Mouse (Mus musculus): ENCODE data around the gene Cpt1c. TPM values are rescaled to one million over a fixed set of nuclear protein-coding genes. Genes with fewer than 3 reads are reported as not detected.

Cpt1c gene
- polyA plus RNA-seq, 1 experiment from 2014 or later: 35.8 TPM

GRCm38 (mm10) chr7:44959874-44960511 is 14.7 kb downstream of the Cpt1c start:
- peaks cover 39% of the 10 kb centered on the region for H3K36me3 ChIP-seq
- H3K4me3 ChIP-seq (replicated peaks): no peak overlapping the region
- H3K27me3 ChIP-seq: no peaks in the 10 kb centered on the region
- H3K9me3 ChIP-seq (replicated peaks): no peaks in the 10 kb centered on the region
- ATAC-seq (ENCODE audit: insufficient number of reproducible peaks, low FRiP score, low TSS enrichment, low read depth): no peak
- H3K27ac ChIP-seq (replicated peaks): no peak overlapping the region
- peaks cover 5% of the 10 kb centered on the region; the same call in 1 of the 2 replicates for H3K4me1 ChIP-seq
- no peak overlapping the region for H3K9ac ChIP-seq
- no peak overlapping the region for H3K4me2 ChIP-seq (replicated peaks)
- 84% methylated on average over 10 of the region's 10 CpGs for WGBS

GRCm38 (mm10) chr7:44959281-44959680 is 15.4 kb downstream of the Cpt1c start:
- Histone ChIP-seq H3K4me1 (peaks cover 6% of the 10 kb centered on the region), H3K27me3 (no peaks in the 10 kb centered on the region), H3K9me3 (replicated peaks) (no peaks in the 10 kb centered on the region), H3K4me3 (replicated peaks) (no peak overlapping the region), H3K4me2 (replicated peaks) (no peak overlapping the region), H3K36me3 (peaks cover 37% of the 10 kb centered on the region; the same call in 1 of the 2 replicates), H3K9ac (no peak overlapping the region), H3K27ac (replicated peaks) (no peak overlapping the region)
- WGBS: 88% methylated on average over 8 of the region's 8 CpGs
- no peak for ATAC-seq (ENCODE audit: insufficient number of reproducible peaks, low FRiP score, low TSS enrichment, low read depth)

- ATAC-seq (ENCODE audit: insufficient number of reproducible peaks, low FRiP score, low TSS enrichment, low read depth): no peak
- Histone ChIP-seq H3K27me3 (no peaks in the 10 kb centered on the region), H3K4me1 (peaks cover 7% of the 10 kb centered on the region), H3K36me3 (peaks cover 30% of the 10 kb centered on the region; the same call in 1 of the 2 replicates), H3K4me3 (replicated peaks) (no peak overlapping the region), H3K9ac (no peak overlapping the region), H3K27ac (replicated peaks) (no peak overlapping the region), H3K4me2 (replicated peaks) (no peak overlapping the region), H3K9me3 (replicated peaks) (no peaks in the 10 kb centered on the region)
- WGBS: 49% methylated on average over 7 of the region's 7 CpGs
Measured at GRCm38 (mm10) chr7:44958208-44958607, 16.4 kb downstream of the Cpt1c start.

- Histone ChIP-seq H3K4me1 (peaks cover 16% of the 10 kb centered on the region), H3K36me3 (peaks cover 22% of the 10 kb centered on the region; the same call in 1 of the 2 replicates), H3K9me3 (replicated peaks) (no peaks in the 10 kb centered on the region), H3K9ac (no peak overlapping the region), H3K27me3 (no peaks in the 10 kb centered on the region), H3K27ac (replicated peaks) (no peak overlapping the region), H3K4me2 (replicated peaks) (no peak overlapping the region), H3K4me3 (replicated peaks) (no peak overlapping the region)
- 63% methylated on average over 20 of the region's 20 CpGs for WGBS
- no peak for ATAC-seq (ENCODE audit: insufficient number of reproducible peaks, low FRiP score, low TSS enrichment, low read depth)
Measured at GRCm38 (mm10) chr7:44957183-44957835, 17.3 kb downstream of the Cpt1c start.

GRCm38 (mm10) chr7:44956266-44956665 is 18.4 kb downstream of the Cpt1c start:
- H3K27me3 ChIP-seq: peaks cover 6% of the 10 kb centered on the region
- H3K4me3 ChIP-seq (replicated peaks): no peak overlapping the region
- no peak overlapping the region for H3K4me2 ChIP-seq (replicated peaks)
- ATAC-seq (ENCODE audit: insufficient number of reproducible peaks, low FRiP score, low TSS enrichment, low read depth): no peak
- no peak overlapping the region for H3K27ac ChIP-seq (replicated peaks)
- 48% methylated on average over 6 of the region's 6 CpGs for WGBS
- H3K36me3 ChIP-seq: peaks cover 12% of the 10 kb centered on the region; the same call in 1 of the 2 replicates
- no peak overlapping the region for H3K9ac ChIP-seq
- H3K9me3 ChIP-seq (replicated peaks): no peaks in the 10 kb centered on the region
- H3K4me1 ChIP-seq: peaks cover 27% of the 10 kb centered on the region

GRCm38 (mm10) chr7:44955628-44956027 is 19.0 kb downstream of the Cpt1c start:
- H3K36me3 ChIP-seq: peaks cover 9% of the 10 kb centered on the region; the same call in 1 of the 2 replicates
- no peaks in the 10 kb centered on the region for H3K9me3 ChIP-seq (replicated peaks)
- ATAC-seq (ENCODE audit: insufficient number of reproducible peaks, low FRiP score, low TSS enrichment, low read depth): no peak
- H3K27ac ChIP-seq (replicated peaks): no peak overlapping the region
- peaks cover 27% of the 10 kb centered on the region for H3K4me1 ChIP-seq
- H3K9ac ChIP-seq: no peak overlapping the region
- no peak overlapping the region for H3K4me3 ChIP-seq (replicated peaks)
- no peak overlapping the region for H3K4me2 ChIP-seq (replicated peaks)
- peaks cover 13% of the 10 kb centered on the region for H3K27me3 ChIP-seq
- WGBS: 50% methylated on average over 5 of the region's 5 CpGs

GRCm38 (mm10) chr7:44954091-44954885 is 20.4 kb downstream of the Cpt1c start:
- Histone ChIP-seq H3K36me3 (peaks cover 4% of the 10 kb centered on the region; the same call in 1 of the 2 replicates), H3K9me3 (replicated peaks) (no peaks in the 10 kb centered on the region), H3K4me2 (replicated peaks) (no peak overlapping the region), H3K27me3 (peaks cover 26% of the 10 kb centered on the region), H3K9ac (no peak overlapping the region), H3K4me1 (peaks cover 27% of the 10 kb centered on the region), H3K27ac (replicated peaks) (no peak overlapping the region; the same call in 1 of the 2 replicates), H3K4me3 (replicated peaks) (no peak overlapping the region)
- WGBS: 76% methylated on average over 12 of the region's 12 CpGs
- ATAC-seq (ENCODE audit: insufficient number of reproducible peaks, low FRiP score, low TSS enrichment, low read depth): no peak

- no peak overlapping the region for H3K4me3 ChIP-seq (replicated peaks)
Measured at GRCm38 (mm10) chr7:44953561-44953960, 21.1 kb downstream of the Cpt1c start.

GRCm38 (mm10) chr7:44952611-44953306 is 21.9 kb downstream of the Cpt1c start:
- Histone ChIP-seq H3K9ac (peak overlapping the region; percentile 53), H3K27me3 (peaks cover 26% of the 10 kb centered on the region), H3K9me3 (replicated peaks) (no peaks in the 10 kb centered on the region), H3K27ac (replicated peaks) (peak overlapping the region; percentile 91), H3K4me1 (peaks cover 27% of the 10 kb centered on the region), H3K4me2 (replicated peaks) (peak overlapping the region; percentile 97), H3K4me3 (replicated peaks) (peak overlapping the region; percentile 60), H3K36me3 (no peaks in the 10 kb centered on the region)
- 7% methylated on average over 24 of the region's 24 CpGs for WGBS
- ATAC-seq (ENCODE audit: insufficient number of reproducible peaks, low FRiP score, low TSS enrichment, low read depth): peak; percentile 90

More at GRCm38 (mm10) chr7:44953561-44953960, 21.1 kb downstream of the Cpt1c start:
- no peak overlapping the region for H3K9ac ChIP-seq
- H3K27ac ChIP-seq (replicated peaks): no peak overlapping the region
- H3K27me3 ChIP-seq: peaks cover 26% of the 10 kb centered on the region
- H3K9me3 ChIP-seq (replicated peaks): no peaks in the 10 kb centered on the region
- H3K36me3 ChIP-seq: no peaks in the 10 kb centered on the region
- ATAC-seq (ENCODE audit: insufficient number of reproducible peaks, low FRiP score, low TSS enrichment, low read depth): no peak
- peaks cover 27% of the 10 kb centered on the region for H3K4me1 ChIP-seq
- WGBS: 61% methylated on average over 14 of the region's 14 CpGs
- H3K4me2 ChIP-seq (replicated peaks): no peak overlapping the region

- Histone ChIP-seq H3K4me3 (replicated peaks) (peak overlapping the region; percentile 60), H3K36me3 (no peaks in the 10 kb centered on the region), H3K9ac (peak overlapping the region; percentile 53), H3K27ac (replicated peaks) (peak overlapping the region; percentile 91), H3K9me3 (replicated peaks) (no peaks in the 10 kb centered on the region), H3K4me2 (replicated peaks) (peak overlapping the region; percentile 97), H3K4me1 (peaks cover 22% of the 10 kb centered on the region), H3K27me3 (peaks cover 26% of the 10 kb centered on the region)
- peak; percentile 88 for ATAC-seq (ENCODE audit: insufficient number of reproducible peaks, low FRiP score, low TSS enrichment, low read depth)
- WGBS: under 1% methylated on average over 10 of the region's 10 CpGs
Measured at GRCm38 (mm10) chr7:44951960-44952359, 22.7 kb downstream of the Cpt1c start.
